Mouse (Mus musculus) ES-E14 (cell line): ENCODE results near the gene Ctdnep1.

Experiments
- CHD2 ChIP-seq: IDR thresholded peaks from 2 replicates; pipeline ENCODE4 v1.6.1; 2014; ENCODE audit warnings: mild to moderate bottlenecking, low read depth, low read length, inconsistent platforms
- HCFC1 ChIP-seq: IDR thresholded peaks from 2 replicates; pipeline ENCODE4 v1.6.1; 2012; ENCODE audit warnings: low read length, inconsistent platforms, borderline replicate concordance; ENCODE audit not compliant: insufficient read depth
- ZC3H11A ChIP-seq: IDR thresholded peaks from 2 replicates; pipeline ENCODE4 v1.6.1; 2012; ENCODE audit warnings: low read depth, mild to moderate bottlenecking, inconsistent platforms, low read length, borderline replicate concordance
- ZNF384 ChIP-seq: IDR thresholded peaks from 2 replicates; pipeline ENCODE4 v1.6.1; 2012; ENCODE audit warnings: low read depth, low read length, inconsistent platforms

DNA sequence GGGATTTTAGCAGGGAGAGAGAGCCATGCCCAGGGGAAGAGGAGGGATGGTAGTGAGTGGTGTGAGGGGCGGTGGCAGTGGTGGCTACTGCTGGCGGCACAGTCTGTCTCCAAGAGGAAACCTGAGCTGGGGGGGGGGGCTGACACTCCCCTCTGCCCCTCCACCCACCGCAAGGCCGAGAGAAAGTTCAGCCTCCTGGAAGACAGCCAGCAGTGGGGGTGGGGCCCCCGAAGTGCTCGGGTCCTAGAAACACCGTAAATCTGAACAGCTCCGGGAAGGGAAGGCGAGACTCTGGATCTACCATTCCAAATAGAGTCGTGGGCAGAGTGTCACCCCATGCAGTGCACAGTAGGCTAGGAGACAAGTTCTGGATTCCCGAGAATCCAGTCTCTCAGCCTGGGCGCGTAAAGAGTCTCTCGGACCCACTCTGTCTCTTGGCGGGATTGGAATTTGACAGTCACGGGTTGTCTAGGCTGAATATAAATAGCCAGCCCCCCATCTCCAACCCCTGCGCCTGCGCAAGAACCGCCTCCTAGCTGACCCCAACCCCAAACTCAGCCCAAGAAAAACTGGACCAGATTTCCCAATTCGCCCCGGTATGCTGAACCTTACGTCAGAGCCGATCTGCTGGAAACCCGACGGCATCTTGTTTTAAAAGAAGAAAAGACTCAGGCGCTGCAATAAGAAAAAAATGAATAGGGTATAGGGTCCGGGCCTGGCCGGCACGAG lies 33.5 kb upstream of the Ctdnep1 start:
- no peak for TF ChIP-seq CHD2
- TF ChIP-seq ZC3H11A, result no peak
- no peak for TF ChIP-seq ZNF384
- no peak for TF ChIP-seq HCFC1
